Mouse (Mus musculus) neural tube, embryonic 14.5 days (tissue): Measurements from ENCODE around the gene Cacng7. TPM values are rescaled to one million over a fixed set of nuclear protein-coding genes. Genes with fewer than 3 reads are reported as not detected.
"Not testable (repeated sequence)": the region's sequence is repeated elsewhere in the genome, so short reads cannot be mapped to it uniquely, and the experiment has no call there.

Source experiments
- ATAC-seq: fragments of 200-750 bp; cut with Nextera tagmentation; 2 replicates; pipeline ENCODE4 v1.8.0; 2017; ENCODE audit warnings: low read depth, mild to moderate bottlenecking, moderate TSS enrichment, moderate library complexity
- H3K27ac ChIP-seq: fragments of 300-500 bp; sonication (generic); 2 replicates; pipeline ENCODE4 v1.5.1; 2014; ENCODE audit warnings: low read depth, mild to moderate bottlenecking, control low read depth, low read length, moderate library complexity, mixed read lengths
- H3K27me3 ChIP-seq: fragments of 300-500 bp; sonication (generic); 2 replicates; pipeline ENCODE4 v1.6.1; 2014; ENCODE audit warnings: low read length; ENCODE audit not compliant: control insufficient read depth, insufficient read depth
- H3K36me3 ChIP-seq: fragments of 300-500 bp; sonication (generic); 2 replicates; pipeline ENCODE4 v1.6.1; 2014; ENCODE audit warnings: low read length, mixed read lengths; ENCODE audit not compliant: control insufficient read depth, insufficient read depth
- H3K4me1 ChIP-seq: fragments of 300-500 bp; sonication (generic); 2 replicates; pipeline ENCODE4 v1.6.1; 2014; ENCODE audit warnings: low read length; ENCODE audit not compliant: control insufficient read depth, insufficient read depth
- H3K4me2 ChIP-seq: fragments of 300-500 bp; sonication (generic); 2 replicates; pipeline ENCODE4 v1.6.1; 2014; ENCODE audit warnings: mild to moderate bottlenecking, low read depth, low read length, control low read depth
- H3K4me3 ChIP-seq: fragments of 300-500 bp; sonication (generic); 2 replicates; pipeline ENCODE4 v1.5.1; 2014; ENCODE audit warnings: low read depth, low read length, control low read depth, mixed read lengths
- H3K9ac ChIP-seq: fragments of 300-500 bp; sonication (generic); replicated peaks from 2 replicates; pipeline ENCODE4 v1.6.1; 2014; ENCODE audit warnings: low read depth, mild to moderate bottlenecking, control low read depth, low read length, mixed read lengths
- H3K9me3 ChIP-seq: fragments of 300-500 bp; sonication (generic); 2 replicates; pipeline ENCODE4 v1.6.1; 2016; ENCODE audit warnings: low read length; ENCODE audit not compliant: control insufficient read depth
- WGBS: fragments of 180-500 bp; shearing (Covaris S2); extraction: QIAGEN DNeasy Blood & Tissue Kit; methylation state at CpG from one replicate; pipeline ENCODE4 v1.1.7; 2014; 5-methylcytosine and 5-hydroxymethylcytosine counted together
- polyA plus RNA-seq: library from polyadenylated mRNA; unstranded; fragments of >200 nt; fragmentation: Nextera tagmentation; extraction: Ambion mirVana; gene quantifications from 2 replicates; pipeline ENCODE4 v1.2.1, GENCODE M21; 2014

Gene Cacng7
- polyA plus RNA-seq, 1 experiment from 2014 or later = 5.1 TPM

DNA sequence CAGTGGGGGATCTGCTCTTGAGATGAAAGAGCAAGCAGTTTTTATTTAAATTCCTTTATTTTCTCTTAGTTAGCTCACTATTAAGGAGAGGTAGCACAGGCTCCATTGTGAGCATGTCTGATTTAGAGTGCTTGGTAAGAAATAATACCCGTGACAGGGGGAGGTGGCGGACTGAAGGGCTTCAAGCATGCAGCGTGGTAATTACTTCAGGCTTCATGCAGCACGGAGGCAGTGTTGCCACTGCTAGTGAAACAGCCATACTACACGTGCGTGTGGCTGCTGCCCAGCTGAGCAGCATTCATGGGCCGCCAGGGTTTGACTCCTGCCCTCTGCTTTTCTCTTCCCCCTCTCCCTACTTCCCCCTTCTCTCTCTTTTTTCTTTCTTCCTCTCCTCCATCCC is 65.0 kb downstream of the Cacng7 start:
- H3K4me1 ChIP-seq = peaks cover 8% of the 10 kb centered on the region; the same call in 1 of the 2 replicates

DNA sequence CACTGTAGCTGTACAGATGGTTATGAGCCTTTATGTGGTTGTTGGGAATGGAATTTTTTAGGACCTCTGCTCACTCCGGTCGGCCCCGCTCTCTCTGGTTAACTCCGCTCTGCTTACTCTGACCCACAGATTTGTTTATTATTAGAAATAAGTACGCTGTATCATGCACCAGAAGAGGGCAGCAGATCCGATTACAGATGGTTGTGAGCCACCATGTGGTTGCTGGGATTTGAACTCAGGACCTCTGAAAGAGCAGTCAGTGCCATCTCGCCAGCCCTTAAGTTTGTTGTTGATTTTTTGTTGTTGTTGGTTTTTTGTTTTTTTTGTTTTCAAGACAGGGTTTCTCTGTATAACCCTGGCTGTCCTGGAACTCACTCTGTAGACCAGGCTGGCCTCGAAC is 65.6 kb downstream of the Cacng7 start:
- ATAC-seq, H3K9ac ChIP-seq, H3K4me2 ChIP-seq, H3K36me3 ChIP-seq, H3K27me3 ChIP-seq, H3K4me3 ChIP-seq, H3K27ac ChIP-seq, H3K4me1 ChIP-seq, H3K9me3 ChIP-seq: not testable (repeated sequence)
- WGBS = 91% methylated on average over 8 of the region's 8 CpGs

More for the DNA sequence above, 65.0 kb downstream of the Cacng7 start:
- ATAC-seq = peak; percentile 75
- Histone ChIP-seq H3K4me3 (no peak overlapping the region), H3K36me3 (peaks cover 6% of the 10 kb centered on the region; the same call in 1 of the 2 replicates), H3K27ac (no peak overlapping the region), H3K4me2 (peak overlapping the region; percentile 29), H3K9me3 (no peaks in the 10 kb centered on the region), H3K27me3 (no peaks in the 10 kb centered on the region), H3K9ac (no peak overlapping the region)
- 9% methylated on average over 7 of the region's 7 CpGs for WGBS

DNA sequence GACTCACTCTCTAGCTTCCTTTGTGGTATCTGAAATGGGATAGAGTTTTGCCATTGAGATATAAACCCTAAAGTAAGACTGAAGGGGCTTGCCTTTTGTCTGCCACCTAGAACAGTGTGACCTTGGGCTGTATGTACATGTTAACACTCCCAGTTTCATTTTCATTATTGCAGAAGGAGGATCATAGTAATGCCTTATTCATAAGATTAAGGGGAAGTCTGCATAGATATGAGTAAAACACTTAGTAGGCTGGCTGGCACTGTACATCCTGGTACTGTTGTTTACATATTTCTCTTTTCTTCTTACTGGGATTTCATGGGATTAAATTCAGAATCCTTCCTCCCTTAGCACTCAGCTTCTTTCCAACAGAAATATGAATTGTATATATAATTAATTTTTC is 67.2 kb downstream of the Cacng7 start:
- Histone ChIP-seq H3K36me3 (no peaks in the 10 kb centered on the region), H3K4me3 (no peak overlapping the region), H3K27me3 (no peaks in the 10 kb centered on the region), H3K4me1 (peaks cover 8% of the 10 kb centered on the region; the same call in 1 of the 2 replicates), H3K27ac (no peak overlapping the region), H3K9me3 (no peaks in the 10 kb centered on the region), H3K4me2 (no peak overlapping the region), H3K9ac (no peak overlapping the region)
- ATAC-seq = no peak

DNA sequence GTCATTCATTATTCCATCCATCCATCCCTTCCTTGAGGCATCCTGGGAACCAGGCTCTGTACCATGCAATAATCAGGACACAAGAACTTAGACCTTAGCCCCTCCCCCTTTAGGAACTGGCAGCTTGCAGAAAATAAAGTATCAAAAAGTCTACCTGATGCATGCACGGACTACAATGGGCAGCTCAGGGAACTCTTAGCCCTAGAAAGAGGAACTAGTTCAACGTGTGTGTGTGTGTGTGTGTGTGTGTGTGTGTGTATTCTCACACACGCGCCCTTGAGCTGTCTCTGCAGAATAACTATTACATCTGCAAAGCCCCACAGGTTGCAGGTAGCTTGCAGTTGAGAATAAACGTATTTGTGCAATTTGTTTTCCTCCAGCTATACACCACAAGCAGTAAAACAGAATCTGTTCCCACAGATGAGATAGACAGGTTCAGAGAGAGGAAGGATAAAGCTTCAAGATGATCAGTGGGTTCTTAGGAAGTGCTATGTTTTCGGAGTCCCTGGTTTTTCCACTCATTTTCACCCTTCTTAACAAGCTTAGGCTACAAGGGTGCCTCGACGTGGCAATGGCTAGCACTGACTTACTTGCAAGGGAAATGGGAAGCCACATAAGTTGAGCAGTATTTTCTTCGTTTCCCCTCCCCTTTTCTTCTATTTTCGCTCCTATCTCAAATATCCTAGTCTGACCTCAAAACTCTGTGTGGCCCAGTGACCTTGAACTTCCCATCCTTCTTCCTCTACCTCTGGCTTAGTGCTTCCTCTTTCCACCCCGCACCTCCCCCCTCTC is 77.2 kb downstream of the Cacng7 start:
- Histone ChIP-seq H3K27ac (no peak overlapping the region), H3K9me3 (no peaks in the 10 kb centered on the region), H3K36me3 (no peaks in the 10 kb centered on the region), H3K9ac (no peak overlapping the region), H3K4me1 (peaks cover 5% of the 10 kb centered on the region), H3K4me2 (no peak overlapping the region), H3K27me3 (peaks cover 20% of the 10 kb centered on the region), H3K4me3 (no peak overlapping the region)
- ATAC-seq = no peak
- 71% methylated on average over 11 of the region's 11 CpGs for WGBS

DNA sequence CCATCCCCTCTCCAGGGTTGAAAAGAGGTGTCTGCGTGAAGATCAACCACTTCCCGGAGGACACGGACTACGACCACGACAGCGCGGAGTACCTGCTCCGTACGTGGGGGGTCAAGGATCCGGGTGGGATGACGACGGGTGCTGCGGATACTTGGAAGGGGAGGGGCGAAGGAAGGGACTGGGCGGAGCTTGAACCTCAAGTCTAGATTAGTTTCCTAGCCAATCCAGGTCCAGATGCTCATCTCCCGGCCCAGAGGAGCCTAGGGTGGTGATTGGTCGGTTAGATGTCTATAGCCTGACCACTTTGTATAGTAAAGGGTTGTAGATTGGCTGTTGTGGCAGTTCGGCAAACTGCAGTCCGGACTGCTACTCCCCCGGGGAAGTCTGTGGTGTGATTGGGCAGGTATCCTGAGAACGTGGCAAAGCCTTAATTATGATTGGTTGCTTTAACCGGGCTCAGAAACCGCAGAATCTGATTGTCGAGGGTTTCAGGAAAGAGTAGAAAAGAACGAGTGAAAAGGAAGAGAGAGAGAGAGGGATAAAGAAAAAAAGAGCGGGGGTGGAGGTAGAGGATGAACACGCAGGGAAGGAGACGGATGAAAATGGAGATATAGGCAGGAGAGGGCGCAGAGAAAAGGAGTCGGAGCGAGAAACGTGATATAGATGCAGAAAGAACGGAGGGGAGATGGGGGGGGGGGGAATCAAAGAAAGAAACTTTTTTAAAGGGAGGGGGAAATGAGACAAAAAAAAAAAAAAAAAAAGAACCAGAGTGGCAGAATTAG is 78.6 kb downstream of the Cacng7 start:
- peak overlapping the region; percentile 80 for H3K4me2 ChIP-seq
- H3K36me3 ChIP-seq = no peaks in the 10 kb centered on the region
- H3K4me1 ChIP-seq = peaks cover 8% of the 10 kb centered on the region
- no peak overlapping the region for H3K27ac ChIP-seq
- H3K9me3 ChIP-seq = no peaks in the 10 kb centered on the region
- peaks cover 26% of the 10 kb centered on the region for H3K27me3 ChIP-seq
- H3K9ac ChIP-seq = peak overlapping the region; percentile 39; the same call in 1 of the 2 replicates
- peak overlapping the region; percentile 31 for H3K4me3 ChIP-seq
- peak; percentile 91 for ATAC-seq
- under 1% methylated on average over 33 of the region's 33 CpGs for WGBS

DNA sequence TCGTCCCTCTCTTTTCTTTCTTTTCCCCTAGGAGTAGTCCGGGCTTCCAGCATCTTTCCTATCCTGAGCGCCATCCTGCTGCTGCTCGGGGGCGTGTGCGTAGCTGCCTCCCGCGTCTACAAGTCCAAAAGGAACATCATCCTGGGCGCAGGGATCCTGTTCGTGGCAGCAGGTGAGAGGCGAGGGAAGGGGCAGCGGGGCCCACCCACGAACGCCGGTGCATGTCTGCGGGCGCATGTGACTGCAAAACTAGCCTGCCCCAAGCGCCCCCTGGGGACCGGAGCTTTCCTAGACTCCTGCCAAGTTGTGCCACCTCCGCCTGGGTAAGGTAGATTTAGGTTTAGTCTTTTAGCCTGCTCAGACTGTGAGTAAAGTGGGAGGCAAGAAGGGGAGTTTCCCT is 79.3 kb downstream of the Cacng7 start:
- H3K4me2 ChIP-seq = peak overlapping the region; percentile 80
- H3K27ac ChIP-seq = no peak overlapping the region
- peaks cover 8% of the 10 kb centered on the region for H3K4me1 ChIP-seq
- H3K36me3 ChIP-seq = no peaks in the 10 kb centered on the region
- WGBS = under 1% methylated on average over 20 of the region's 20 CpGs
- no peaks in the 10 kb centered on the region for H3K9me3 ChIP-seq
- H3K27me3 ChIP-seq = peaks cover 30% of the 10 kb centered on the region
- H3K4me3 ChIP-seq = peak overlapping the region; percentile 31
- ATAC-seq = no peak
- peak overlapping the region; percentile 39; the same call in 1 of the 2 replicates for H3K9ac ChIP-seq

DNA sequence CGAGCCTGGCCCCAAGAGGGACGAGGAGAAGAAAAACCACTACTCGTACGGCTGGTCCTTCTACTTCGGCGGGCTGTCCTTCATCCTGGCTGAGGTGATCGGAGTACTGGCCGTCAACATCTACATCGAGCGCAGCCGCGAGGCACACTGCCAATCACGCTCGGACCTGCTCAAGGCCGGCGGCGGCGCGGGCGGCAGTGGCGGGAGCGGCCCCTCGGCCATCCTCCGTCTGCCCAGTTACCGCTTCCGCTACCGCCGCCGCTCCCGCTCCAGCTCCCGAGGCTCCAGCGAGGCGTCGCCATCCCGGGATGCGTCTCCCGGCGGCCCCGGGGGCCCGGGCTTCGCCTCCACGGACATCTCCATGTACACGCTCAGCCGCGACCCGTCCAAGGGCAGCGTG is 82.1 kb downstream of the Cacng7 start:
- H3K4me2 ChIP-seq = peak overlapping the region; percentile 98
- 0 out of 2 replicates have a peak, but pooled peaks have one; percentile 7 for ATAC-seq
- WGBS = under 1% methylated on average over 42 of the region's 47 CpGs
- peak overlapping the region; percentile 64 for H3K9ac ChIP-seq
- no peaks in the 10 kb centered on the region for H3K9me3 ChIP-seq
- H3K36me3 ChIP-seq = no peaks in the 10 kb centered on the region
- peaks cover 8% of the 10 kb centered on the region for H3K4me1 ChIP-seq
- H3K27ac ChIP-seq = no peak overlapping the region
- peaks cover 35% of the 10 kb centered on the region for H3K27me3 ChIP-seq
- H3K4me3 ChIP-seq = peak overlapping the region; percentile 53

DNA sequence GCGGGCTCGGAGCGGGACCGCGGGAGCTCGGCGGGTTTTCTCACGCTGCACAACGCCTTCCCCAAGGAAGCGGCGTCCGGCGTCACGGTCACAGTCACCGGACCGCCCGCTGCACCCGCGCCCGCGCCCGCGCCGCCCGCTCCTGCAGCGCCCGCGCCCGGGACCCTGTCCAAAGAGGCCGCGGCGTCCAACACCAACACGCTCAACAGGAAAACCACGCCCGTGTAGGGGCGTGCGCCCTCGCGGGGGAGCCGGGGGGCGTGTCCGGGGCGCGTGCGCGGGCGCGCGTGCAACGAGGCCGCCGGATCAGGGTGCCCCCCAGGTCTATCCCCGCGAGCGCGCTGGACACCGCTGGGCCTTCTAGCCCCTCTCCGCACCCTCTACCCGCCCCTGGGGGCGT is 82.6 kb downstream of the Cacng7 start:
- peak overlapping the region; percentile 64 for H3K9ac ChIP-seq
- 0% methylated on average over 32 of the region's 60 CpGs for WGBS
- no peaks in the 10 kb centered on the region for H3K36me3 ChIP-seq
- H3K4me3 ChIP-seq = peak overlapping the region; percentile 53
- no peak overlapping the region for H3K27ac ChIP-seq
- peak; percentile 29; the same call in 1 of the 2 replicates for ATAC-seq
- peaks cover 36% of the 10 kb centered on the region for H3K27me3 ChIP-seq
- peak overlapping the region; percentile 98 for H3K4me2 ChIP-seq
- H3K4me1 ChIP-seq = peaks cover 8% of the 10 kb centered on the region
- H3K9me3 ChIP-seq = no peaks in the 10 kb centered on the region
